Mouse (Mus musculus): ENCODE measurements around the gene Negr1.

Negr1 gene

GRCm38 (mm10) chr3:156561524-156562423 lies at the start of gene Negr1:
TSS of gene Negr1 (plus strand) at chr3:156561794.
- peak in 1 of 2 experiments; percentile 4 for DNase-seq

- no peak for DNase-seq
Observed at GRCm38 (mm10) chr3:156526461-156526933, 35.1 kb upstream of the Negr1 start.

- no peak for DNase-seq
Observed at GRCm38 (mm10) chr3:156527231-156527995, 34.2 kb upstream of the Negr1 start.

GRCm38 (mm10) chr3:156559441-156559825 lies 2.2 kb upstream of the Negr1 start:
- no peak for DNase-seq

- DNase-seq = no peak
Observed at GRCm38 (mm10) chr3:156559826-156560471, 1.6 kb upstream of the Negr1 start.

- DNase-seq = peak; percentile 13 to 38
Observed at GRCm38 (mm10) chr3:156560766-156561165, 828 bp upstream of the Negr1 start.

- DNase-seq = no peak
Observed at GRCm38 (mm10) chr3:156562424-156562785, 811 bp downstream of the Negr1 start.

- no peak for DNase-seq
Observed at GRCm38 (mm10) chr3:156562796-156563195, 1.2 kb downstream of the Negr1 start.

- DNase-seq = no peak
Observed at GRCm38 (mm10) chr3:156563353-156563752, 1.8 kb downstream of the Negr1 start.

- DNase-seq = no peak
Observed at GRCm38 (mm10) chr3:156573465-156573864, 11.9 kb downstream of the Negr1 start.

- DNase-seq = no peak
Observed at GRCm38 (mm10) chr3:156576292-156576691, 14.7 kb downstream of the Negr1 start.

- no peak for DNase-seq
Observed at GRCm38 (mm10) chr3:156590612-156591011, 29.0 kb downstream of the Negr1 start.

- no peak for DNase-seq
Observed at GRCm38 (mm10) chr3:156591125-156591524, 29.5 kb downstream of the Negr1 start.

- no peak for DNase-seq
Observed at GRCm38 (mm10) chr3:156606846-156607245, 45.3 kb downstream of the Negr1 start.

- no peak for DNase-seq
Observed at GRCm38 (mm10) chr3:156619921-156620320, 58.3 kb downstream of the Negr1 start.

- no peak for DNase-seq
Observed at GRCm38 (mm10) chr3:156628594-156628993, 67.0 kb downstream of the Negr1 start.

GRCm38 (mm10) chr3:156632942-156633341 lies 71.3 kb downstream of the Negr1 start:
- DNase-seq = no peak

GRCm38 (mm10) chr3:156639382-156639781 lies 77.8 kb downstream of the Negr1 start:
- no peak for DNase-seq

GRCm38 (mm10) chr3:156643710-156644363 lies 82.2 kb downstream of the Negr1 start:
- DNase-seq = peak; percentile 2 to 31

GRCm38 (mm10) chr3:156648378-156648777 lies 86.8 kb downstream of the Negr1 start:
- no peak for DNase-seq

- DNase-seq = no peak
Observed at GRCm38 (mm10) chr3:156662553-156662952, 101.0 kb downstream of the Negr1 start.

GRCm38 (mm10) chr3:156672560-156672959 lies 111.0 kb downstream of the Negr1 start:
- DNase-seq = no peak
